Mouse (Mus musculus): ENCODE results near the gene Myg1. TPM values are rescaled to one million over a fixed set of nuclear protein-coding genes. Genes with fewer than 3 reads are reported as not detected.

The Myg1 gene
- 10 to 100 TPM; 87.6 to 90.3 TPM for polyA plus RNA-seq (2017; shearing (Covaris generic))

GRCm38 (mm10) chr15:102331610-102332015 lies at the start of gene Myg1:
Gene Myg1, plus strand, starts transcription at chr15:102331709.

GRCm38 (mm10) chr15:102295633-102296367 lies 35.7 kb upstream of the Myg1 start, which contains the start of gene Espl1:
Gene Espl1, plus strand, starts transcription at chr15:102296266.

GRCm38 (mm10) chr15:102326022-102326576 lies 5.4 kb upstream of the Myg1 start, which contains the start of gene Pfdn5:
Gene Pfdn5, plus strand, starts transcription at chr15:102326116.

GRCm38 (mm10) chr15:102350138-102350941 lies 18.8 kb downstream of the Myg1 start, which contains the start of gene Aaas:
Gene Aaas, minus strand, starts transcription at chr15:102350771.

GRCm38 (mm10) chr15:102366733-102367344 lies 35.3 kb downstream of the Myg1 start, which contains the start of gene Sp7:
Gene Sp7, minus strand, starts transcription at chr15:102367182.

Other genes starting within 250 kb of the Myg1 start
- under 1 TPM; 0.23 to 0.81 TPM for gene Tns2, start 231.3 kb upstream of the Myg1 start, polyA plus RNA-seq (2017; shearing (Covaris generic))
- gene Spryd3, start 195.5 kb upstream of the Myg1 start, polyA plus RNA-seq (2017; shearing (Covaris generic)): 10 to 100 TPM; 55.1 to 60.3 TPM
- under 1 TPM in 1 of 2 experiments, not detected in 1; 0.33 TPM for gene Igfbp6, start 187.3 kb upstream of the Myg1 start, polyA plus RNA-seq (2017; shearing (Covaris generic))
- 1 to 10 TPM in 1 of 2 experiments, under 1 TPM in 1; 0.87 to 4.3 TPM for gene Soat2, start 181.2 kb upstream of the Myg1 start, polyA plus RNA-seq (2017; shearing (Covaris generic))
- gene Zfp740, start 128.5 kb upstream of the Myg1 start, polyA plus RNA-seq (2017; shearing (Covaris generic)): 100 to 1,000 TPM in 1 of 2 experiments, 10 to 100 TPM in 1; 82.9 to 100 TPM
- gene Csad, start 127.0 kb upstream of the Myg1 start, polyA plus RNA-seq (2017; shearing (Covaris generic)): 10 to 100 TPM; 11.0 to 21.9 TPM
- gene Itgb7, start 99.8 kb upstream of the Myg1 start, polyA plus RNA-seq (2017; shearing (Covaris generic)): 1,000 to 10,000 TPM in 1 of 2 experiments, 100 to 1,000 TPM in 1; 949 to 1,884 TPM
- 10 to 100 TPM; 28.5 to 42.8 TPM for gene Rarg, start 74.2 kb upstream of the Myg1 start, polyA plus RNA-seq (2017; shearing (Covaris generic))
- gene Gm9918, start 61.1 kb upstream of the Myg1 start, polyA plus RNA-seq (2017; shearing (Covaris generic)): not detected
- 100 to 1,000 TPM; 108 to 122 TPM for gene Mfsd5, start 52.3 kb upstream of the Myg1 start, polyA plus RNA-seq (2017; shearing (Covaris generic))
- gene Espl1, start 35.4 kb upstream of the Myg1 start, polyA plus RNA-seq (2017; shearing (Covaris generic)): 1 to 10 TPM; 2.4 to 3.3 TPM
- 100 to 1,000 TPM; 468 to 570 TPM for gene Pfdn5, start 5.6 kb upstream of the Myg1 start, polyA plus RNA-seq (2017; shearing (Covaris generic))
- 10 to 100 TPM; 46.4 to 47.9 TPM for gene Aaas, start 19.1 kb downstream of the Myg1 start, polyA plus RNA-seq (2017; shearing (Covaris generic))
- gene Sp7, start 35.5 kb downstream of the Myg1 start, polyA plus RNA-seq (2017; shearing (Covaris generic)): not detected
- gene Sp1, start 74.4 kb downstream of the Myg1 start, polyA plus RNA-seq (2017; shearing (Covaris generic)): 10 to 100 TPM; 10.7 to 15.1 TPM
- under 1 TPM in 1 of 2 experiments, not detected in 1; 0.49 TPM for gene Amhr2, start 113.7 kb downstream of the Myg1 start, polyA plus RNA-seq (2017; shearing (Covaris generic))
- gene Prr13, start 127.3 kb downstream of the Myg1 start, polyA plus RNA-seq (2017; shearing (Covaris generic)): 100 to 1,000 TPM; 479 to 749 TPM
- gene Pcbp2, start 138.8 kb downstream of the Myg1 start, polyA plus RNA-seq (2017; shearing (Covaris generic)): 100 to 1,000 TPM in 1 of 2 experiments, 10 to 100 TPM in 1; 95.8 to 151 TPM
- gene Gm10337, start 172.0 kb downstream of the Myg1 start, polyA plus RNA-seq (2017; shearing (Covaris generic)): 1 to 10 TPM in 1 of 2 experiments, not detected in 1; 1.5 TPM
- 1 to 10 TPM; 6.4 to 7.5 TPM for gene Map3k12, start 185.4 kb downstream of the Myg1 start, polyA plus RNA-seq (2017; shearing (Covaris generic))
- 10 to 100 TPM; 44.3 to 51.1 TPM for gene Tarbp2, start 186.5 kb downstream of the Myg1 start, polyA plus RNA-seq (2017; shearing (Covaris generic))
- gene Npff, start 193.2 kb downstream of the Myg1 start, polyA plus RNA-seq (2017; shearing (Covaris generic)): 1 to 10 TPM; 4.6 to 5.3 TPM